Mouse (Mus musculus) limb, embryonic 10.5 days (tissue): ENCODE measurements around the gene Gsc. TPM values are rescaled to one million over a fixed set of nuclear protein-coding genes. Genes with fewer than 3 reads are reported as not detected.
A peak's percentile ranks its signal among the peaks of the same experiment; 100 is the strongest.
"Not testable (repeated sequence)": the region's sequence is repeated elsewhere in the genome, so short reads cannot be mapped to it uniquely, and the experiment has no call there.

Experiments used
- DNase-seq: peaks from one replicate; pipeline ENCODE4 v3.0.0-alpha.2; 2017; ENCODE audit warnings: low spot score
- H3K27ac ChIP-seq: fragments of 300-500 bp; sonication (generic); 2 replicates; pipeline ENCODE4 v1.5.1; 2016; ENCODE audit warnings: mild to moderate bottlenecking
- H3K27me3 ChIP-seq: fragments of 300-500 bp; sonication (generic); 2 replicates; pipeline ENCODE4 v1.6.1; 2016; ENCODE audit warnings: low read depth, mild to moderate bottlenecking; ENCODE audit not compliant: poor library complexity, severe bottlenecking
- H3K36me3 ChIP-seq: fragments of 300-500 bp; sonication (generic); 2 replicates; pipeline ENCODE4 v1.6.1; 2016; ENCODE audit warnings: mild to moderate bottlenecking, moderate library complexity
- H3K4me1 ChIP-seq: fragments of 300-500 bp; sonication (generic); 2 replicates; pipeline ENCODE4 v1.6.1; 2016
- H3K4me3 ChIP-seq: fragments of 300-500 bp; sonication (generic); 2 replicates; pipeline ENCODE4 v1.5.1; 2016; ENCODE audit warnings: mild to moderate bottlenecking, moderate library complexity
- H3K9me3 ChIP-seq: fragments of 300-500 bp; sonication (generic); replicated peaks from 2 replicates; pipeline ENCODE4 v1.6.1; 2016; ENCODE audit warnings: mild to moderate bottlenecking
- whole genome bisulfite sequencing: fragments of 180-500 bp; shearing (Covaris S2); methylation state at CpG from one replicate; pipeline ENCODE4 v1.1.7; 2016; 5-methylcytosine and 5-hydroxymethylcytosine counted together
- polyA plus RNA-seq: library from polyadenylated mRNA; unstranded; fragments of >200 nt; fragmentation: Nextera tagmentation; extraction: Ambion mirVana; gene quantifications from 2 replicates; pipeline ENCODE4 v1.2.1, GENCODE M21; 2016

Gsc gene
- polyA plus RNA-seq, 1 experiment from 2014 or later: 34.2 TPM

DNA sequence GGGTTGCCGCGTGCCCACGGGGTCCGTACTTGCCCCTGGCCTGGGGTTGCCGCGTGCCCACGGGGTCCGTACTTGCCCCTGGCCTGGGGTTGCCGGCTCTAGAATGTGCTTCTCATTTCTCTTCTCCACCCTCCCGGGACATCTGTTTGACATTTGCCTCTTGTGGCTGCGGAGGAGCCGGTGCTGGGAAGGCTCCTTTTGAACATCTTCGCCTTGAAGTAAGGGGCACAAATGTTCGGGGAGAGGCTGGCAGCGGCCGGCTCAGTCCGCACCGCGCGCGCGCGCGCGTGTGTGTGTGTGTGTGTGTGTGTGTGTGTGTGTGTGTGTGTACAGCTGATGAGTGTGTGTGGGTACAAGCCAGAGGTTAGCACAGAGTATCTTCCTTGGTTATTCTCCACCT, 26.1 kb downstream of the Gsc start:
- peaks cover 29% of the 10 kb centered on the region for H3K4me1 ChIP-seq
- not testable (repeated sequence) for H3K4me3 ChIP-seq, H3K9me3 ChIP-seq, H3K36me3 ChIP-seq
- WGBS: 57% methylated on average over 25 of the region's 25 CpGs
- 0 out of 2 replicates have a peak overlapping the region, but pooled peaks have one; percentile 8 for H3K27ac ChIP-seq
- DNase-seq: peak; percentile 53
- H3K27me3 ChIP-seq: peaks cover 39% of the 10 kb centered on the region

DNA sequence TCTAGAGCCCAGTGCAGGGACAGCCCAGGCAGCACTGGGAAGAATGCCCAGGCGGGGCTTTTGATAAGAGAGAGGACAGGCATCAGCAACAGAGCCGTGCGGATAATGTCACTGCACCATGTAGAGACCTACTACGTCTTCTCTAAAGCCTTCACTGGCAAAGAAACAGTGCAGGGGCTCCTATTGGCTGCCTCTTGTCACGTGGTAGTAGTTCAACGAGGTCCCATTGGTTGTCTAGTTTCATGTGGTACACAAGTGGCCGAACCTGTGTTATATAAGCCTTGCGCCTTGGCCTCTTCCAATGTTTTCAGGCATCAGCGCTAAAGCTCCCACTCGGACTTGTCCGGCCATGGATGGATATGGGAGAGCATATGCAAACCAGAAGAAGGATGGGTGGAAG, 29.4 kb downstream of the Gsc start:
- peaks cover 32% of the 10 kb centered on the region for H3K4me1 ChIP-seq
- no peak overlapping the region for H3K4me3 ChIP-seq
- no peak overlapping the region for H3K27ac ChIP-seq
- no peaks in the 10 kb centered on the region for H3K36me3 ChIP-seq
- no peaks in the 10 kb centered on the region for H3K9me3 ChIP-seq
- DNase-seq: no peak
- 91% methylated on average over 11 of the region's 11 CpGs for WGBS
- peaks cover 41% of the 10 kb centered on the region for H3K27me3 ChIP-seq

DNA sequence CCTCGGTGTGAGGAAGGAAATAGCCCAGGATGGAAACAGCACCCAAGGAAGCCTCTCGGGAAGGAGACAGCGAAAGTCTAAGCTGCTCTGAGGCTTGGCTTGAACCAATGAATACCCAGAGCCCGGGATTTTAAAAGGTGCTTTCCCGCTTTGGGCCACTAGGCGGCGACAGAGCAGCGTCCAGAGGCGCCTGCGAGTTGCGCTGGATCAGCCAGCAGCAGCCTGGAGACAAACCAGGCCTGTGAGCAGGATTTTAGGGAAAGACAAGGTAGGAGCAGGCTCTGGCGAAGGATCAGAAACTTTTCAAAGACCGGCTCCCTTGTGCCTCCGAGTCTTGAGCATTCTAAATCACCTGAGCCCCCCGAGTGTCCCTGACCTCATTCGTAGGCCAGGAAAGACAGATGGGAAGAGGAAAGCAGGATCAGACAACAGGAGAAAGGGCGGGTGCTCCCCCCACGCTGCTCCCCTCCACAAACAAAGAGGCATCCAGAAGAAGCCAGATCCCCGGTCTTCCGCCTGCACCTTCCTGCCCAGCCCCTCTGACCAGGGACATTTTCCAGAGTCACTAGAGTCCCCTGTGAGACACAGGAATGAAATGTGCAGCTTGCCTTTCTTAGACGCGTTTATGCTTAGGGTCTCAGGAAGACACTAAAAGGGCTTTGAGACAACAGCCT, 32.9 kb downstream of the Gsc start:
- peaks cover 11% of the 10 kb centered on the region for H3K4me1 ChIP-seq
- H3K27ac ChIP-seq: peak overlapping the region; percentile 84
- 9% methylated on average over 22 of the region's 22 CpGs for WGBS
- H3K4me3 ChIP-seq: no peak overlapping the region
- H3K9me3 ChIP-seq: no peaks in the 10 kb centered on the region
- peaks cover 28% of the 10 kb centered on the region; the same call in 1 of the 2 replicates for H3K27me3 ChIP-seq
- DNase-seq: peak; percentile 97
- no peaks in the 10 kb centered on the region for H3K36me3 ChIP-seq

DNA sequence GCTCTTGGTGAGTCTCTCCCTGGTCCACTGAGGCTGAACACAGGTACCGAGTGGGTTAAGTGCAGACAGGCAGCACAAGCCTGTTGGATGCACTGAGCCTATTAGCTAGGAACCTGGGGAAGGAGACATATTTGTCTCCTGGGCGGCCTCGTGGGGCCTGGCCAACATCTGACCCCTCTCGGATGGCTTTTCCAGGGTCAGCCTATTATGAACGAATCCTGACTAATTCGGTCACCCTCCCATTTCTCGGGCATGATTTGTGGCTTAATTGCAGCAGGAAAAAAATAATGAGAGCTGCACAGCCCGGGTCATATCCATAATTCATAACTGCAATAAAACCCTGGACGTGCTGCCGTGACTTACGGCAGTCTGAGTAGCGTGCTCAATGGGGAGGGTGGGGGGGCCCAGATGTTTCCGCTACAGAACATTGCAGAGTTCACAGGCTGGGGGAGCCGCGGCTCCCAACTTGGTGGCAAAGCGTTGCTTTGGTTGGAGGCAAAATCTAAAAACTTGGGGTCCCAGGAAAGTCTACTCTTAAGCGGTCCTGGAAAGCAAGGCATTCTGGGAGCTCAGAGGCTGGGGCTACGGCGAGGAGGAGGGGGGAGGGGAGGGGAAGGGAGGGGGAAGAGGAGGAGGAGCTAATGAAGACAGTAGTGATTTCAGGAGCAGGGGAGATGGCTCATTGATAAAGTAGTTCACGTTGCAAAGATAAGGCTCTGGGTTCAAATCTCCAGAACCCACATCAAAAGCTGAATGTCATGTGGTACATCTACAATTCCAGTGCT, 39.0 kb downstream of the Gsc start:
- Histone ChIP-seq H3K4me3 (no peak overlapping the region), H3K27ac (peak overlapping the region; percentile 32; the same call in 1 of the 2 replicates), H3K36me3 (no peaks in the 10 kb centered on the region), H3K27me3 (peaks cover 12% of the 10 kb centered on the region; the same call in 1 of the 2 replicates), H3K9me3 (no peaks in the 10 kb centered on the region), H3K4me1 (peaks cover 17% of the 10 kb centered on the region; the same call in 1 of the 2 replicates)
- 65% methylated on average over 20 of the region's 20 CpGs for WGBS
- DNase-seq: peak; percentile 53

DNA sequence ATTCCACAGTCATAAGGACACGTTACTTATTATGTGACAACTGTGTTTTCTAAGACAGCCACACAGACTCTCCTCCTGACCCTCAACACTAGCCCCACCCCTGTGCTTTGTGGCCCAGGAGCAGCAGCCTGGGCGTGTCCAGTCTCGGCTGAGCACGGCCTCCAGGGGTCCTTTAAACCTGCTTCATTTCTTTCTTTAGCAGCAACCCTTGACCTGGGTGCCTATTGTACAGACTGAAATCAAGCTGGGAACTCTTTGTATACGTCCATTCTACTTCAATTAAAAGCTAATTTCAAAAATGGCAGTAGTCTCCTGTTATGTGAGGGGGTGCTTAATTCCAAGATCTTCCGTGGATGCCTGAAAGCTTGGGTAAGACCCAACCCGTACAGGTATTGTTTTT, 39.9 kb downstream of the Gsc start:
- no peaks in the 10 kb centered on the region for H3K9me3 ChIP-seq
- no peak overlapping the region for H3K27ac ChIP-seq
- peaks cover 3% of the 10 kb centered on the region; the same call in 1 of the 2 replicates for H3K27me3 ChIP-seq
- no peak for DNase-seq
- no peak overlapping the region for H3K4me3 ChIP-seq
- peaks cover 17% of the 10 kb centered on the region; the same call in 1 of the 2 replicates for H3K4me1 ChIP-seq
- H3K36me3 ChIP-seq: no peaks in the 10 kb centered on the region
- 60% methylated on average over 7 of the region's 7 CpGs for WGBS

DNA sequence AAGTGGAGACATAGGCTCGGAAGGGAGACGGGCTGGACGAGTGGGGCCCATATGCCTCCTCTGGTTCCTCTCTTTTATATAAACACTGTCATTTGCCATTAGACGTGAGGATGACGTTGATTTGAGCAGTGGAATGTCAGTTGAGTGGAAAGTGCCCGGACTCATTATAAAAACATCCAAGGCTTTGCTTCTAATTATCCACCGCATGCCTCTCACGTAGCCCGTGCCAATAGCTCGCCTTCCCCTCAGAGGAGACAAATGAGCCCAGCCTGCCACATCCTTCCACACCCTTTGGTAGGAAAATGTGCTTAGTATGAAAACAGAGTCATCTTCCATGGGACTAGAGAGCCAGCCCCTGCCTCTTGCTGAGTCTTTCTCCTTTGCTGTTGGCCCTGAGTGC, 41.8 kb downstream of the Gsc start:
- H3K9me3 ChIP-seq: no peaks in the 10 kb centered on the region
- no peak overlapping the region for H3K4me3 ChIP-seq
- no peaks in the 10 kb centered on the region for H3K36me3 ChIP-seq
- H3K27ac ChIP-seq: no peak overlapping the region
- WGBS: 71% methylated on average over 10 of the region's 10 CpGs
- H3K4me1 ChIP-seq: peaks cover 17% of the 10 kb centered on the region; the same call in 1 of the 2 replicates
- no peaks in the 10 kb centered on the region for H3K27me3 ChIP-seq
- DNase-seq: no peak

DNA sequence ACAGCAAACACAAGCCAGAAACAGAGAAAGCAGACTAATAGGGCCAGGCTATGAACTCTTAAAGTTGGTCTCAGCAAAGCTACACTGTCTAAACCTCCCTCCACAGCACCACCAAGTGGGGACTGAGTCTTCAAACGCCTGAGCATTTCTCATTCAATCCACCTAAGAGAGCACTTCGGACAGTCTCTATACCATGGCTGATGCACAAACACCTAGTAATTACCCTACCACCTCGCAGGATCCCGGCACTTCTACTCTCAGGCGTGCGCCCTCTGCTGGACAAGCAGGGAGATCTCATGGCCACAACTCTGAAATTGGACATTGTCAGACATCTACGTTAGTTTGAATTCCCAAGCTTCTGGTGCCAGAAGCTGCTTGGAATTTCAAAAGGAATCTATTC, 46.2 kb downstream of the Gsc start:
- Histone ChIP-seq H3K27ac (no peak overlapping the region), H3K36me3 (no peaks in the 10 kb centered on the region), H3K27me3 (no peaks in the 10 kb centered on the region), H3K4me1 (0 out of 2 replicates have a peak, but pooled peaks cover 5% of the 10 kb centered on the region), H3K9me3 (no peaks in the 10 kb centered on the region), H3K4me3 (no peak overlapping the region)
- 10% methylated on average over 7 of the region's 7 CpGs for WGBS
- peak; percentile 81 for DNase-seq

DNA sequence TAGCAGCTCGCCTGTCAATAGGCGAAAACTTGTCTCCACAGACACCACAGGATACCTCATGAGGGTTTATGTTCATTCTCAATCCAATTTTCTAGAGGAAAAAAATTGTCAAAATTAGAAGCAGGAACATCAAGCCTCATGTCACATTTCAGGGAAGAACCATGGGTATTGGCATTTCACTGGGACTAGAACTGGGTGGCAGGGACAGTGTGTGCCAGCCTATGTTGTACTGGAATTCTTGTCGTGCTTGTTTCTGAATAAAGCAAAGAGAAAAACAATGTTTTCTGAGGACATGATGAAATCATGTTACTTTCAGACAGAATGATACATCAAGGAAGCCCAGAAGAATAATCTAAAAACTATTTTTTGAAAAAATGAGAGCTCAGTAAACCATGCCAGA, 47.5 kb downstream of the Gsc start:
- no peak overlapping the region for H3K4me3 ChIP-seq
- no peaks in the 10 kb centered on the region for H3K4me1 ChIP-seq
- H3K27me3 ChIP-seq: no peaks in the 10 kb centered on the region
- H3K27ac ChIP-seq: no peak overlapping the region
- H3K9me3 ChIP-seq: no peaks in the 10 kb centered on the region
- WGBS: 82% methylated on average over 3 of the region's 3 CpGs
- no peak for DNase-seq
- no peaks in the 10 kb centered on the region for H3K36me3 ChIP-seq

DNA sequence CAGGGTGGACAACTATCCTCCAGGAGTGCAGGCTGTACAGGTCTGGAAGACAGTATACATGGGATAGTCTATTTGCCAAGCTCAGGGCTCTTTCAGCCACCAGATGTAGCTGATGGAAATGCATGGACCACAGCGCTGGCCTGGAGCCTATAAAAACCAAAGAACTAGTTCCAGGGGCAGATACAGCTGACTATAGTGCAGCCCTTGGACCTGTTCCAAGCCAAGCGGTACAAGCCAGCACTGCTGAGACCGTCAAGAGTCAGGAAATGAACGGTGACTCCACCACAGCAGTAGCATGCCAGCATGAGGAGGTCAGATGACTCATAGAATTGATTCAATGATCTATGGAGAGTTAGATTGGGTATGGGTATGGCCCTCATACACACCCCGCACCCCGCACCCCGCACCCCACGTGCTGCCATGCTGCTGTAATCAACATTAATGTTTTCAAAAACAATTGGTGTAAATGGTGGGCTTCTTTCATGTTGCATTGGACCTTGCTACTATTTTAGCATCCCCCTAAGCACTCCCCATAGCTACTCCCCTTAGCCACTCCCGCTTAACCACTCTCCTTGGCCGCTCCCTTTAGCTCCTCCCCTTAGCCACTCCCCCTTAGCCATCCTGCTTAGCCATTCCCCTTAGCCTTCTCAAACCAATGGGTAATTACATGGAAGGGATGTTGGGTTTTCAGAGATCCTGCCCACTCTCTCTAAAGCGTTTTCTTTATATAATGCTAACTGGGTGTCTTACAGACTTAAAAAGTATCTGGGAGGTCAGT, 50.3 kb downstream of the Gsc start:
- no peak for DNase-seq
- Histone ChIP-seq H3K4me1 (peaks cover 9% of the 10 kb centered on the region), H3K36me3 (no peaks in the 10 kb centered on the region), H3K4me3 (no peak overlapping the region), H3K27me3 (no peaks in the 10 kb centered on the region), H3K9me3 (no peaks in the 10 kb centered on the region), H3K27ac (no peak overlapping the region)
- WGBS: 88% methylated on average over 11 of the region's 11 CpGs

Other genes starting within 250 kb of the Gsc start
- gene Serpina3g, start 237.1 kb downstream of the Gsc start, polyA plus RNA-seq: 0.13 TPM in 1 of 2 replicates, not detected in the other
- 0.14 and 0.39 TPM in 2 replicates for gene Serpina3i, start 210.2 kb downstream of the Gsc start, polyA plus RNA-seq
- gene Serpina3j, start 158.8 kb downstream of the Gsc start, polyA plus RNA-seq: not detected in 2 replicates
- not detected in 2 replicates for gene Serpina3k, start 134.8 kb downstream of the Gsc start, polyA plus RNA-seq
- not detected in 2 replicates for gene Serpina3m, start 134.8 kb downstream of the Gsc start, polyA plus RNA-seq
- gene Serpina3n, start 66.6 kb downstream of the Gsc start, polyA plus RNA-seq: not detected in 2 replicates